Mouse (Mus musculus) urinary bladder, postnatal 10 days (tissue): ENCODE measurements around the gene Coq8a.

Experiments used
- DNase-seq: peaks from one replicate; pipeline ENCODE4 v3.0.0; 2022; ENCODE audit warnings: low spot score

Gene Coq8a

DNA sequence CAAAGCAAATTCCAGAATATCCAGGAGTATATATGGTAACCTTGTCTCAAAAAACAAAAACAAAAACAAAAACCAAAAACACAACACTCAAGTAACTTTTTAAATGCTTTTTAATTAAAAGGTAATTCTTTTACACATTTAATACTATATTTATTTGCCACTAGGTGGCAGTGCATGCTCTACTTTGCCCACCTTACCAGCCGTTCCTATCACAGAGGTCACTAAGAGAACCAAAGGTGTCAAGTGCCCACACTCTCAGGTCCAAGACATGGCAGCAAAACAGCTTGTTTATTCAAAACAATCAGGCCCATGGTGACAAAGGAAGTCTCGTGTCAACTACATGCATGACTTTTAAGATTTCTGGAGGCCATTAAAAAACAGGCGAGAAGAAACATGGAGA, 24.2 kb downstream of the Coq8a start:
- no peak for DNase-seq

DNA sequence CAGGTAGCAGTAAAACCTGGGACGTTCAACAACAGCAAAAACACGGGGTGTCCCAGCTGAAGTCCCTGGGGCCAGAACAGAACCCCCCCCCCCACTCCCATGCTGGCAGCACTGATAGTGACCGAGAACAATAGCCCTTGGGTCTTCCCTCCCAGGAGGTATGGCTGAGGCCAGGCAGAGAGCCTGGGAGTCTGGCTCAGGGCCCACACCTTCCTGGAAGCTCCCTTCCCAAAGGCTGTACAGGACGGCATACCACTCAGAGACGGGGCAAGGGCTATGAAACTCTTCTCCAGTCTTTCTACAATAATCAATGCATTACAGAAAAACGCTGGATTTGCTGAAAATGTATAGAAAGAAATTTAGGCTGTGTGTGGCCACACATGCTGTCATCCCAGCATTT, 24.7 kb downstream of the Coq8a start:
- no peak for DNase-seq

DNA sequence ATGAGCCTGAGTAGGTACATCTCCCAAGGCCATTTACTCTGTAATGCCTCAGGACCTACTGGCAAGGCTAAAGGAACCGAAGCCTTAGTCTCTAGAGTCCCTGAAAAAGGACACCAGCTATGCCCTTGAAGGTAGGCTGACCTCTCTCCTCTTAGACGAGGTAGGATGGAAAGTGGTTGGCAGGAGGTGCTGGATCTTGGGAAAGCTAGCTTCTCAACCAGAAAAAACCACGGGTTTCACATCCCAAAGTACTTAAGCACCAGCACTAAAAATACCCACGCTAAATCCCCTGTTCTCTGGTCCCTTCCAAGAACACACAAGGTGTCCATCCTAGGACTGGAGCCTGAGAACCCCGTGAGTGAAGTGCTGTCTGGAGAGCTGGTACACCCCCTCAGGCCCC, 26.4 kb downstream of the Coq8a start:
- DNase-seq = no peak

DNA sequence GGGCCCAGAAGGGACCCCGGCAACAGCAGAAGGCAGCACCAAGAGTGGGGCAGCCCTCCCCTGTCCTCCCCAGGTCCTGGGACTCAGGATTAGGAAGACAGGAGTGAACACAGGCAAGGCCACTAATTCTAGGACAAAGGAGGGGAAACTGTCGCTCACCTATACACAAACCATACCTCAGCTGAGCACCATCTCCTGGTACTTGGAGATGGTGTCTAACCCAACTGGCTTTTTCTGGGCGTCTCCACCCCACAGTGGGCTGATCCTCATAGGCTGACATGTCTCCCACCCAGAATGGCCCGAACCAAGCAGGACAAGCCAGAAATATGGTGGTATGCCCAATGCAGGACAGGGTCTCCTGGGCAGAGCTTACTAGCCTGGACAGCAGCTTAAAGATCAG, 26.8 kb downstream of the Coq8a start:
- DNase-seq = no peak

DNA sequence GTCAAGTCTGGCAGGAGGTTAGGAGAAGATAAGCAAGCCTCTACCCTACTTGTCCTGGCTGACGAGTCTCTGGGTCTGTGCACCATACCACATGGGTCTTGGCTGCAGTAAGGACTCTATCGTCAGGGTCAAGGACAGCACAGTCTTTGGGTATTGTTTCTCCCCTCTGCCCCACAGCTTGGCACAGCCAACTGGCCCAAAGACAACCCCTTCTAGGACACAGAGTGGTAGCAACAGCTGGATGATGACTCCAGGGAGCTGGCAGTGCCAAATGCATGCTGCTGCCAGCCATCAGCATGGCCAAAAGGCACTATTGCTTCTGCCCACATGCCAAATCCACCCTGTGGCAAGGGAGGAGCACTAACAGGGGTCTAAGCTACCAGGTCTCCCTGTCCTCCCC, 27.5 kb downstream of the Coq8a start:
- DNase-seq = no peak

DNA sequence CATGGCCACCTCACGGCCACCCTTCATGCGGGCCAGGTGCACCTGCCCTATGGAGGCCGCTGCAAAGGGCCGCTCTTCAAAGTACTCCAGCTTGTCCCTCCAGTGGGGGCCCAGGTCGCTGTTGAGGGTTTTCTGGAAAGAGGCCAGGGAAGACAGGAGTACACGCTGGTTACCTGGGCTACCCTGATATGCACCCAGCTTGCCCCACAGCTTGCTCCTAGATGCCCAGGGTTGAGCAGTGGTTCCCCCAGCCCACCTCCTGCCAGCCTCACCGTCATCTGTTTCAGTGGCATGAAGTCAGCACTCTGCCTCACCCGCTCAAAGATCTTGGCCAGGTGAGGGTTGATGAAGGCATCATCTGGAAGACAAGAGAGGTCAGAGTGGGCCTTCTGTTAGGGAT, 29.3 kb downstream of the Coq8a start:
- no peak for DNase-seq

DNA sequence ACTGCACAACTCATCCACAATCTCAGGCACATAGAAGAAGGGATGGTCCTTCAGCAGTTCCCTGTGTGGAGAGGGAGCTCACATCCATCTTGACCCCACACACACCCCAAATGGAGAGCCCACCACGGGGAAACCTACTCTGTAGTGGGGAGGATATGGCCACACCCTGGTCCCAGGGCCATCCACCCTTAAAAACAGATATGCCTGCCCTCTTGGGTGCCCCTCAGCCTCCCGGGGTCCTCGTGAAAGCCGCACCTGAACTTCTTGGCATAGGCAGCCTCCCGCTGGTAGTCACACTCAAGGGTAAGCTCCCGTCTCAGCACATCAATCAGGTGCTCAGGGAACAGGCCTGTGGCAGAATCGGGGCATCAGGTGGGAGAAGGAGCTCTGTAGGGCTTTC, 30.2 kb downstream of the Coq8a start:
- no peak for DNase-seq

DNA sequence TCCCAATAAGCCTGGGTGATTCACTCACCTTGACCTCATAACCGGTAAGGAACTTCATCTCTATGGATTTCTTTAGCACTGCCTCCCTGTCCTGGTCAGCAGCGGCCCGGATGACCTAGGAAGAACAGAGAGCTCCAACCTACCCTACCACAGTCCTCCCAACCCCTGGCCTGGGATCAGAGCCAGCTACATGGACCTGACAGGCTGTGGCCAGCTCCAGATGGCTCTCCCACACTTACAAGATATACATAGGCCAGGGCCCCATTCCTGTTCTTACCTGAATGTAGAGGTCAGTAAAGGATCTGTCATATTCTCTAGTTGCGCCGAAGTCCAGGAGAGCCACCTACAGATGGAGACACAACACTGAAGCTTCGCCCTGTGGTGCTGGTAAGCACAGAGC, 31.1 kb downstream of the Coq8a start:
- no peak for DNase-seq

DNA sequence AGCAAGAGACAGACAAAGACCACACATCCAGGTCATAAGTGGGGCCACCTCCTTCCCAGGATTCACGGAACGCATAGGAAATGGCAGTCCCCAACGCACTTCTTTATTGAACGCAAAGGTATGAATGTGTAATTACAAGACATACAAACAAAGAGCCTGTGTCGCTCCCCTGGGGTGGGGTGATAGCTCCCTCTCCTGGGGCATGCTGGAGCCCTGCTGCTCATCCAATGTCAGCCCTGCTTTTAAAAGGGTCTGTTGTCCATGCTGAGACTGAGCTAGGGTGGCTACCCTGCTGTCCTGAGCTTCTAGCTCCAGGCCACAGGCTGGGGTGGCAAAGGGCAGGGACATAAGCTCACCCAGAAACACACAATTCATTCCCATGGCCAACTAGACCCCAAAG, 32.9 kb downstream of the Coq8a start:
- DNase-seq = no peak

DNA sequence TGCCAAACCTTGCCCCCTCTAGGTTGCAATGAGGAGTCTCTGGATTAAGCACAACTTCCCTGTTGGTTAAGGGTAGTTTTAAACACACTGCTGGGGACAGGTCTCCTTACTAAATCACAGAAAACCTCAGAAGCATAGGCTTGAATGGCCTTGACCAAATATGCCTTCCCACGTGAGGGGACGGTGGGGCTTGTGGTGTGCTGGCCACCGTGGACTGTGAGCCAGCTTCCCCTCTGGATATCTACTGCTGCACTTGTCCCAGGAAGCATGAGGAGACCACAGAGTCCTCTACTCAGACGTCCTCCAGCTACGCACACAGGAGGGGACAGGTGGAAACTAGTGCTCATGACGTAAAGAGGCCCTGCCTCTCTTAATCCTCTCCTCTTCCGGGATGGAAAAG, 36.4 kb downstream of the Coq8a start:
- DNase-seq = no peak

DNA sequence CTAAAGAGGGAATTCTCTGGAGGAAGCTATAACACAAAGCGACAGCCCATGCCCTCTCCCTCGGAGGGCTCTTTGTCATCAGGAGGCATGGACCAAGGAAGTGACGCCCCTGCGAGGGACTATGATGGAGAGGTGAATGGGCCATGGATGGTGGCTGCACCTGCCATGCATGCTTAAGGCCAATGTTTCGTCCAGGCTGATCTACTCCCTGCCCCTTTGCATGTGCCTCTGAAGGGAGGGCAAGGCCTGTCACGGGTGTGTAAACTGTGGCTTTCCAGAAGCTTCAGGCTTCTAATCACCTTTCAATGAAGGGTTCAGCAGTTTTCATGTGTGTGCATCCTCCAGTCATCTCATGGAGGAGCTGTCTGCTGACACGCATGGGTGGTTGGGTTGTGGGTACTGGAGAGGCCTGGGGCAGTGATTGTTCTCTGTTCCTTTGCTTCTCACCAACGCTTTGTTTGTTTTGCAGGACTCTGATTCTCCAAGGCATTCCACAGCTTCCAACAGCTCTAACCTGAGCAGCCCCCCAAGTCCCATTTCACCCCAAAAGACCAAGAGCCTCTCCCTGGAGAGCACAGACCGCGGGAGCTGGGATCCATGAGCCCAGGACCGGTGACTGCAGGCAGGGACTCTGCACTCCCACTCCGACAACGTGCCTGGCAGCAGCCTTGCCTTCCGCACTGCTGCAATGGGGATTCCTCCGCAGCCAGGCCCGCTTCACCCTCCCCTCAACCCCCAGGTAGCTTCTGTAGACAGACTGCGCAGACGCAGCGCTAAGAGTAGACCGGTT, 37.6 kb downstream of the Coq8a start:
- no peak for DNase-seq

DNA sequence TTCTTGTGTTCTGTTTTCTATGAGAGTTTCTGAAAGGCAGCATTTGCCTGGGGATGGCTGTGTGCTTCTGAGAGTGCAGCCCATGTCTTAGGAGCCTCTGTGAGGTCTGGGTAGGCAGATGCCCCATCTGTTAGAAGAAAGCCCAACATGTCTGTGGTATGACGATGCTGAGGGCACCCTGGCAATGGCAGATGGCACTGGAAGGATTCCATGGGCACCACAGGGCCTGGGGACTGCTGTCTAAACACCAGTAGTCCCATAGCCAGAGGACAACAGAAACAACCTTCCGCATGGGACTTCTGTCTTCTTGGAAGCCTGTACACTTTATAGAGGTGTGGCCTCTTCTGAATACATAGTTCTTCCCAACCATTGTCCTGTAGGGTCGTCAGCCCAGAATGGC, 38.2 kb downstream of the Coq8a start:
- no peak for DNase-seq

DNA sequence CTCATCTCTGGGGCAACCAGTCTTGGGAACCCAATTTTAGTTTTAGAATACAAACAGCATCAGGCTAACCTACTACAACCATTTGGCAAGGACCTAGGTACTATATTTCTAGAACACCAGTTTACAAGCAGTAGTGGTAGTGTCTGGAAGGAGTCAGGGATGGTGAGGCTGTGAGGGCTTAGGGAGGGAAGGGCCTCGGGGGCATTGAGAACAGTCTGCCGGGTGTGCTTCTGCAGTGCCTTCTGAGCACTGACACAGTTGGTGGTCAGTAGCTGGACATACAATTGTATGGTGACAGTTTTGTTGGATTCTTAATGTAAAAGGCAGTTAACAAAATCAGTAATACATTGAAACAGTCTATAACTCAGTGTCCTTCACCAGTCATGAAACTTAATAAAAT, 38.9 kb downstream of the Coq8a start:
- DNase-seq = no peak

DNA sequence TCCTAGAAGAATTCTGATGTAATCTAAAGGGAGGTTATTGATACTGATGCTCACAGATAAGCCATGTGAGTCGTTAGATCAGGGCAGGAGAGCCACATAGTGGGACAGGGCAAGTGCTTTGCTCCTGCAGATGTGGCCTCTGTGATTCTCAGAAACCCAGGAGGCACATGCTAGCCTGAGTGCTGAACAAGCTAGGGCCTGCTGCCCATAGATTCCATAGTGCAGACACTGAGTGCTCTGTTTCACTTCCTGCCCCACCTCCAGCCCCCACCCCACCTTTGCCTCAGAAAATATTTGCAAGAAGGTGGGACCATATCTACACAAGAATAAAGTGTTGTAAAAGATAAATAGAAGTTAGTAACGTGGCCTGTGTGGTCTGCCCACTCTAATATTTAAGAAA, 40.8 kb downstream of the Coq8a start:
- no peak for DNase-seq

DNA sequence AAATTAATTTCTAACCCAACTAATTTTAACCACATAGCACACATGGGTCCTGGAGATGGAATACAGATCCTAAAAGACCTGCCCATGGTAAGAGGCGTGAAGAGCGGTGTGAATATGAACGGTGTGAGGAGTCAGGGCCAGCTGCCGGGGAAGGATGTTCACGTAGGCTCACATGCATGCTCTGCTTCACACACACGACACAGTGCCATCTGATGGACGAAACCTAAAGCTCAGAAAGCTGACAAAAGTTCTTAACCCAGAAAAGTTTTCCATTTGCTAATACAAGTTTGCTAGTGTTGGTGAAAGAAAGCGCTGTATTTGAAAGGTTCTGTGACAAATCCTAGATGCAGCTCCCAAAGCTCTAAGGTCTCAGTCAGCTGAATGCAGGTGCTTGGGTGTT, 48.2 kb downstream of the Coq8a start:
- no peak for DNase-seq

DNA sequence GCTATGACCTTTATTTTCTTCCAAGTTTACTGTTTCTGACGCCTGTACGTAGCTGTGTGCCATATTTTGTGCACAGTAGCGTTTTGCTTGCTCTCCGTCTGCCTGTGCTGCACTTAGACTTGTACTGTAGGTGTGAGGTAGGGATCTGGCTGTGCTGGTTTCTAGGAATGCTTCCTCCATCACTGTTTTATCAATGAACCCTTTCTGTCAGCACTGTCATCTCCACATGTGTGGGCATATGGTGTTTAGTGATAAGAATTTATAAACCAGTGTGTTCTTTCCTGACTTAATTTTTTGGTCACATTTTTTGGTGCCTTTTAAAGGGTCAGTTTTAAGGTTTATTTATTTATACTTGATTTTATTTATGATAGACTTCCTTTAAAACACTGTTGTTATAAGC, 50.8 kb downstream of the Coq8a start:
- DNase-seq = no peak

DNA sequence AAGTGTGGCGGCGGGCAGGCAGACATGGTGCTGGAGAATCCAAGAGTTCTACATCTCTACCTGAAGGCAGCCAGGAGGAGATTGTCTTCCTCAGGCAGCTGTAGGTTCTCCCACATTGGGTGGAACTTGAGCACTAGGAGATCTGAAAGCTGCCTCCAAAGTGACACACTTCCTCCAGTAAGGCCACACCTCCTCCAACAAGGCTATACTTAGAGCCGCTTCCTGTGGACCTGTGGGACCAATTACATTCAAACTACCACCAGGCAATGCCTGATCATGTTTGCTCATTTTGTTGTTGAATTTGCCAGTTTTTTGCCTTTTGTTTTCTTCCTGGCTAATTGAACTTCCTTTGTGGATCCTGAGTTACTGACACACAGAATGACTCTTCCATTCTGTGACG, 51.4 kb downstream of the Coq8a start:
- DNase-seq = no peak

DNA sequence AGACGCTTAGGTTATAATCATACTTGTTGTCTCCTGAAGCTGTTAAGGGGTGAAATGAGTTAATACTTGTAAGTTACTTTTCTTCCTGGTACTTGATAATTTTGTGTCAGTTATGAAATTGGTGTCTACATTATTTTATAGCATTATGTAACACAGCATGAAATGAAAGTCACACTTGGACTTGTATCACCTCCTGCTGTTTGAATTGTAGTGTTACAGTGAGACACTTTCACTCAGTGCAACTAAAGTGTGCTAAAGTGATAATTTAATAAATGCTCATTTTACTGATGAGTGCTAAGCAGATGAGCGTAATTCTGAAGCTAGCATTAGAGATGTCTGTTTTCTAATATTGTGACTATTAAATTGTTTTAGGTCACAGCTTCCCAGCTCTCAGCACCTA, 58.4 kb downstream of the Coq8a start:
- no peak for DNase-seq

DNA sequence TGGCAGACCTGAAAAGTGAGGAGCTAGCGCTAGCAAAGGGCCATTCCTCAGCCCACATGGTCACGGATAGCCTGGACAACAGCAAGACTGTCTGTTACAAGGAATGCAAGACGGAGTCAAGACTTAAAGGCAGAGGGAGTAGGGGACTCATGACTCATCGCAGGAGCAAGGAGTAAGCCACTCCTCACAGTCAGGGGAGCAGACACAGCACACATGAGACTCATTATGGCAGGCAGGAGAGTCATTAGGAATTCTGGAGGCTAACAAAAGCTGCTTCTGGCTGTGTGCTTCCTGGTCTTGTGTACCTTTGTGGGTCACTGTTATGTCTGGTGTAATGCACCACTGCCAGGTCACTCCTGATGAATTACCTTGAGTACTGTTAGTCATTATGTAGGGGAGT, 60.2 kb downstream of the Coq8a start:
- DNase-seq = no peak

DNA sequence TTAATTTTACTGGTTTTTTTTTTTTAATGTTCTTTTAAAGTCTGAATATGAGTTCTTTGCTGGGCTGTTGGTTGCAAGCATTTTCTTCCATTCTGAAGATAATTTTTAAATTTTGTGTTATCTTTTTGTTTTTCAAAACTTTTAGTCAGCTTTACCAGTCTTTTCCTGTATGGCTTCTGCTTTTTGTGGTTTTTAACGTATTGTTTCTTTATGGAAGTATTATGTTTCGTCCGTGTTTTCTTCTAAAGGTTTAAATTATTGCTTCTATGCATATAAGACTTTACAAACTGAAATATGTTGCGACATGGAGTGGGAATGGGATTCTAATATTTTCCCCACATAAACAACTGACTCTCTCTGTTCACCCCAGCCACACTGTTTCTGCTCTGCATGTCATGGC, 67.2 kb downstream of the Coq8a start:
- DNase-seq = no peak

DNA sequence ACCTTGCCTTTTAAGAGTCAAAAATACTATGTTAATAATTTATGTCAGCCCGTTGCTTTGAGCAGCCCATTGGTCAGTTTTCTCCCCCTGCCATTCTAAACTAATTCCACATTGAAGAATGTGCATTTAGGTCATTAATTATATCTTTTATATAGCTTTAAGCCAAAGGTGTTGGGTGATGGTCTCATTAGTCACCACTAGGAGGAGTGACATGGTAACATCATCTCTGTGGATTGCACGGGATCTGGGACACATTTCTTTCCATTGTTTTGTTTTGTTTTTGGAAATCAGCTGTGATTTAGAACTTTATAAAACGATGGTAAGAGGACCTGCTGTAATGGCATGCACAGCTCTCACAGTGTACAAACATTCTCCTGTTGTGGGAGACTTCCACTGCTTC, 68.0 kb downstream of the Coq8a start:
- no peak for DNase-seq

DNA sequence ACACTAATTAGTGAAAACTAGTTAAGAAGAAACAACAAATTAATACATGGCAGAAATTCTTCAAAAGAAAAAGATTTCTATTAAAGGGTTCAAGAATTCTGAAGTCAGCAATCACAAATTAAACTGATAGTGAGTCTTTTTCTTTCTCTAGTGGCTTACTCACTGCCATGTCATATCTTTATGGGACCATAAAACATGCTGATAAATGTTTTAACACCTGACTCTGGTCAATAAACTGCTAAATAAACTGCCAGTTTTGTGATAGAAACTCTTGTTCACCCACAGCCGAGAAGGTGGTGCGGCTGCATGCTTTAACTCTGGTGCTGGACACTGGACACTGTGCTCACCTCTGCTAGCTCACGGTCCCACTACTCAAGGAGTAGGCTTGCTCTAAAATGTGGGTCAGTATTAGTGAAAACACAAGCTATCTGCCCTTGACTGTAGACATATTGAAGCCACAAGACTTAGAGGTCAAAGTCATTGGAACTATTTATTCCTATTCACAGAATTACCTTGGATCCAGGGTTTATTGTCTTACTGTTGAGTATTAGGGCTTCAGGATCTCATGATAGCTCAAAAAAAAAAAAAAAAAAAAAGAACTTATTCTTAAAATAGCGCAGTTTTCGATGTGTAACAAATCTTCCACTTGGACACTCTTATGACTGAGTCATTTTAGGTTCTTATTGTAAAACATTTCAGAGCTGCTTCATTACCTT, 71.2 kb downstream of the Coq8a start:
- DNase-seq = no peak

DNA sequence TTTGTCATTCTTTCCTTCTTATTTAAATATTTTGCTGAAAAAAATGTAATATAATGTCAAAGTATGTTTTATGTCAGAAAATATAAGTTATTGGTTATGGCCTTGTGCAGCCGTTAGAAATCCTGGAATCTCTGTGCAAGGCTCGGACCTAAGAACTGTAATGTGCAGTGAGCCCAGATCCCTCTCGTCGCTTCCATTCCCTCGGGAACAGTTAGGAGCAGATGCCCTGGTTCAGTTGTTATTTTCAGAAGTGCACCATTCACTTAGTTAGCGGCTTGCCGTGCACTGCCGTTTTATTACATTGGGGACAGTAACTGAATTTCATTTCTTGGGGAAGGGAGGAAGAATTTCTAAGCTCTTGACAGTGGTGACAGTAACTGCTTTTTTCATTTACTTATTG, 81.2 kb downstream of the Coq8a start:
- no peak for DNase-seq

DNA sequence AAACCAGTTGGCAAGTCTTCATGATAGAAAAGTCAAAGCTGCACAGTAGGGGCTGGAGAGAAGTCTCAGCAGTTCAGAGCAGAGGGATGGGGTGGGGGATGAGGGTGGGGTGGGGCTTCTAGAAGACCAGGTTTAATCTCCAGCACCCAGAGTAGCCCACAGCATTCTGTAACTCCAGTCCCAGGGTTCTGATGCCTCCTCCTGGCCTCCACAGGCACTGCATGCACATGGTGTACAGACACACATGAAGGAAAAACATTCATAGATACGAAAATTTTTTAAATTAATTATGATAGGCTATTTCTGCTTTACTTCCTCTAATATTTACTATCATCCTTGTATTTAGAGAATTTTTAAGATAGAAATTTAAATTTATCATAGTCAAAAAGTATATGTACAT, 82.9 kb downstream of the Coq8a start:
- no peak for DNase-seq
